Mouse (Mus musculus) embryonic facial prominence, embryonic 14.5 days (tissue): Measurements from ENCODE around the gene Tmem117. TPM values are rescaled to one million over a fixed set of nuclear protein-coding genes. Genes with fewer than 3 reads are reported as not detected.
A peak's percentile ranks its signal among the peaks of the same experiment; 100 is the strongest.

Experiments
- ATAC-seq: fragments of 200-750 bp; cut with Nextera tagmentation; 2 replicates; pipeline ENCODE4 v1.8.0; 2017; ENCODE audit warnings: low read depth, moderate number of reproducible peaks, moderate TSS enrichment
- DNase-seq: peaks from one replicate; pipeline ENCODE4 v3.0.0-alpha.2; 2015; ENCODE audit warnings: low spot score
- H3K27ac ChIP-seq: fragments of 300-500 bp; sonication (generic); replicated peaks from 2 replicates; pipeline ENCODE4 v1.5.1; 2014; ENCODE audit warnings: low read depth, mild to moderate bottlenecking, low read length, moderate library complexity
- H3K27me3 ChIP-seq: fragments of 300-500 bp; sonication (generic); replicated peaks from 2 replicates; pipeline ENCODE4 v1.6.1; 2014; ENCODE audit warnings: low read length; ENCODE audit not compliant: control insufficient read depth, insufficient read depth
- H3K36me3 ChIP-seq: fragments of 300-500 bp; sonication (generic); 2 replicates; pipeline ENCODE4 v1.6.1; 2014; ENCODE audit warnings: low read length, mixed read lengths; ENCODE audit not compliant: control insufficient read depth, insufficient read depth
- H3K4me1 ChIP-seq: fragments of 300-500 bp; sonication (generic); 2 replicates; pipeline ENCODE4 v1.6.1; 2014; ENCODE audit warnings: antibody characterized with exemption, low read length; ENCODE audit not compliant: control insufficient read depth, insufficient read depth
- H3K4me2 ChIP-seq: fragments of 300-500 bp; sonication (generic); 2 replicates; pipeline ENCODE4 v1.6.1; 2014; ENCODE audit warnings: low read depth, mild to moderate bottlenecking, low read length, moderate library complexity, mixed read lengths
- H3K4me3 ChIP-seq: fragments of 300-500 bp; sonication (generic); 2 replicates; pipeline ENCODE4 v1.5.1; 2014; ENCODE audit warnings: low read depth, mild to moderate bottlenecking, low read length
- H3K9ac ChIP-seq: fragments of 300-500 bp; sonication (generic); 2 replicates; pipeline ENCODE4 v1.6.1; 2014; ENCODE audit warnings: low read depth, mild to moderate bottlenecking, low read length, moderate library complexity, mixed read lengths
- H3K9me3 ChIP-seq: fragments of 300-500 bp; sonication (generic); 2 replicates; pipeline ENCODE4 v1.6.1; 2016; ENCODE audit warnings: low read length; ENCODE audit not compliant: control insufficient read depth
- WGBS: fragments of 180-500 bp; shearing (Covaris S2); extraction: QIAGEN DNeasy Blood & Tissue Kit; methylation state at CpG from one replicate; pipeline ENCODE4 v1.1.7; 2014; 5-methylcytosine and 5-hydroxymethylcytosine counted together
- polyA plus RNA-seq: library from polyadenylated mRNA; unstranded; fragments of >200 nt; fragmentation: Nextera tagmentation; extraction: Ambion mirVana; gene quantifications from 2 replicates; pipeline ENCODE4 v1.2.1, GENCODE M21; 2014

The Tmem117 gene
- polyA plus RNA-seq = 9.6 and 11.1 TPM in 2 replicates

DNA sequence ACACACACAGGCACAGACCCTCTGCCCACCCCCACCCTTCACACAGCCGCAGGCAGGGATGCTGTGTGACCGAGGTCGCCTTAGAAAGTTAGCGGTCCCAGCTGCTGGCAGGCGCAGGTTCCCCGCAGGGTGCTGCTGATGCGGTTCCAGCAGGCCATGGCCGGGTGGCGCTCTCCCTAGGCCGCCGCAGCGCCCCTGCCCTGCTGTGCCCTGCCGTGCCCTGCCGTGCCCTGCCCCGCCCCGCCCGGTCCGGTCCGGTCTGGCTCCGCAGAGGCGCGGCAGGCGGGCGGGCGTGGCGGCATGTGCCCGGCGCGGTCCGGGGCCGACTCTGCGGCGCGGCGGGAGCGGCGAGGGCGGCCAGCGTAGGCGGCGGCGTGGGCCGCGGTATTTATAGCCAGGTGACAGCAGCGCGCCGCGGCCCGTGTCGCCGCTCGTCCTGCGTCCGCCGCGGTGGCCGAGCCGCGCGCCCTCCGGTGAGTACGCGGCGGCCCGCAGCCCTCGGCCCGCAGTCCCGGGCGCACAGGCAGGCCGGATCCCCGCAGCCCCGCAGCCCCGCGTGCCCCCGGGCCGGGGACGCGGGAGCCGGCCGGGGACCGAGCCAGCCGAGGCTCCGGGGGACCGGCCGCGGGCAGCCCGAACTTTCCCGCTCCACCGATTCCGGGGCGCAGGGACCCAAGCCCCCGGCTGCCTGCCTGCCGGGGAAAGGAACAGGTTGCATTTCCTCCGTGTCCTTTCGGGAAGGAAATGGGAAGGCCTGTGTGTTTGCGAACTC is at the start of gene Tmem117:
Gene Tmem117 (plus strand): TSS at position 403 of the 772 bp plus-strand sequence.
- Histone ChIP-seq H3K27ac (no peak within 1 kb of the TSS), H3K27me3 (peaks cover 13% of the 10 kb centered on the region), H3K4me3 (peak within 1 kb of the TSS; percentile 67), H3K9ac (peak within 1 kb of the TSS; percentile 78), H3K9me3 (no peaks in the 10 kb centered on the region), H3K4me1 (no peaks in the 10 kb centered on the region), H3K36me3 (no peaks in the 10 kb centered on the region), H3K4me2 (peak within 1 kb of the TSS; percentile 100)
- under 1% methylated on average over 32 of the region's 96 CpGs for WGBS
- ATAC-seq (peak; percentile 89), DNase-seq (peak; percentile 23)

DNA sequence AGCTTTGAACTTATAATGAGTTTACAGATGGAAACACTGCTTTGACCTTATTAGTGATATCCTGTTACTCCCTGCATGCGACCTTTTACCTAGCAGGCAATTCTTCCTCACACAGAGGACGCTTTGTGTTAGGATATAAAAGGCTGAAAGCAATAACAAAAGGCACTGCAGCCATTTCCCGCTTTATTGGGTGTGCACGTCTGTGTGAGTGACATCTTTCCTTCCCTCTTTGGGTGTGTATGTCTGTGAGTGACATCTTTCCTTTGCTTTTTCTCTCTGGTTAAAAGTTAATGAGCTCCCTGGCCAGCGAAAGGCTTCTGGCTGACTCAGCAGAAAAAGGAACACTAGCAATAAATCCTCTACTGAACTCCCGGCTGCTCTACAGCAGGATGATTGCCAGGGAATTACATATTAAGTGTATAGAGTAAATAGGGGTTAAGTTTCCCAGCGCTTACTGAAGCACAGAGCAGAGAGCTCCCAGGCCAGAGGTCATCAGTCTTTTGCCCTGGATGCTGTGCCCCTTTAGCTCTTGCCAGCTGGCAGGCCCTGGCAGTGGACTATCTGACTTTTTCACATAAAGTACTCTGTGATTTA is 46.9 kb upstream of the Tmem117 start:
- Histone ChIP-seq H3K4me2 (no peak overlapping the region), H3K9ac (no peak overlapping the region), H3K4me1 (no peaks in the 10 kb centered on the region), H3K27me3 (no peaks in the 10 kb centered on the region), H3K9me3 (no peaks in the 10 kb centered on the region), H3K27ac (no peak overlapping the region), H3K36me3 (peaks cover 80% of the 10 kb centered on the region), H3K4me3 (no peak overlapping the region)
- 65% methylated on average over 7 of the region's 7 CpGs for WGBS
- ATAC-seq (no peak), DNase-seq (no peak)

- no peak for DNase-seq
- Histone ChIP-seq H3K4me2 (no peak overlapping the region), H3K4me3 (no peak overlapping the region), H3K36me3 (peaks cover 78% of the 10 kb centered on the region), H3K4me1 (peaks cover 1% of the 10 kb centered on the region; the same call in 1 of the 2 replicates), H3K27ac (no peak overlapping the region), H3K9ac (no peak overlapping the region), H3K27me3 (no peaks in the 10 kb centered on the region), H3K9me3 (no peaks in the 10 kb centered on the region)
- WGBS = 74% methylated on average over 10 of the region's 10 CpGs
- ATAC-seq = no peak
Observed at GRCm38 (mm10) chr15:94583153-94583552, 45.9 kb upstream of the Tmem117 start.

DNA sequence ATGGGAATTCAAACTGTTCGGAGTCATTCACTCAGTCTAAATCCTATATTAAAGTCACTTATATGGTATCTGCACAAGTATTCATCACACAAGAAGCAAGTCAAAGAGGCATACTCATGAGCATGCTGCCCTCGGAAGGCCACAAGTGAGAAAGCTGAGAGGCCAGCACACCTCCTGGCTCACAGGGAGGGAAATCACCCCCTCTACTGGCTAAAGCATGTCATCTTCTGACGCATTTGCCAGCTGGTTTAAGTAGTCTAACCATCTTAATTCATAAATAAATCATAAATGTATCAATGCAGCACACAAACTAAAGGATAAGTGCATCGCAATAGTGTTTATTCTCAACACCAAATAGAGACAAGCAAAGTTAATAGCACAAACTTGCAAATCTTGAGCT is 44.3 kb upstream of the Tmem117 start:
- Histone ChIP-seq H3K4me1 (peaks cover 4% of the 10 kb centered on the region; the same call in 1 of the 2 replicates), H3K4me2 (no peak overlapping the region), H3K9ac (no peak overlapping the region), H3K27me3 (no peaks in the 10 kb centered on the region), H3K36me3 (peaks cover 66% of the 10 kb centered on the region), H3K9me3 (no peaks in the 10 kb centered on the region), H3K4me3 (no peak overlapping the region), H3K27ac (no peak overlapping the region)
- WGBS = 88% methylated on average over 4 of the region's 4 CpGs
- DNase-seq (no peak), ATAC-seq (no peak)

DNA sequence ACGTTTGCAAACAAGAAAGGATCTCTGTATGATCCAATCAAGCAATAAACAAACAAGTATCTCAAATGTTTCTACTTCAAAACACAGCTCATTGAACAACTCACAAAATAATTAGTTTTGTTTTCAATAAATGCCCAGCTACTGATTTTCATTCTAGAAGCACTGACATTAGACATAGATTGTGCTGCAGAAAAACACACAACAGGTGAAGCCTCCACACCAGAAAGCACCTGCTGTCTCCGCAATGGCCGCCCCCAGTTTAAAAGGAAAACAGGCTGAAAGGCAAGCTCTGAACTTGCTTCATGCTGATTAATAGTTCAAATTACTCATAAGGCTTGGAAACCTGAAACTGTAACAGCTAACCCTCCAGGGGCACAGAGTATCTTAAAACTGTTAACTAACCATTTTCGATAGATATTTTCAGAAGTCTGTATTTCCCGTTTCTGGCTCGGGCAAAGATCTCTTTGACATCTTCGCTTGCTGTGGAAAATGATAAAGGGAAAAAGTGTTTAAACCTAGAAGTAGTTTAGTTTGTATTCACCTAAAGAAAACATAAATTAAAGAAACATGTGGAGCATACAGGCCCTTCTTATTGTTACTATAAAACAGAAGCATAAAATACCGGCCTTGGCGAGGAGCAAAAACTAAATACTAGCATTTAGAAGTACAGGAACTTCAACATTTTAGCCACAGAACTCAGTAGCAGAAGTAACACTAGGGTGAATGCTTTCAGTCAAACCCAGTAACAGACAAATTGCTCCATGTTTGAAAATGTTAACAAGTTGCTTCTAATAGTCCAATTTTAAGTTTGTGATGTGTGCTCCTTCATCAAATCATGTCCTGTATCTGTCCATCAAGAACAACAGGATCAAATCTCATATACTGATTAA is 41.0 kb upstream of the Tmem117 start:
- Histone ChIP-seq H3K27ac (no peak overlapping the region), H3K4me3 (peak overlapping the region; percentile 99), H3K9ac (peak overlapping the region; percentile 93; the same call in 1 of the 2 replicates), H3K27me3 (no peaks in the 10 kb centered on the region), H3K36me3 (peaks cover 35% of the 10 kb centered on the region), H3K4me1 (peaks cover 4% of the 10 kb centered on the region; the same call in 1 of the 2 replicates), H3K9me3 (no peaks in the 10 kb centered on the region), H3K4me2 (peak overlapping the region; percentile 56)
- DNase-seq (no peak), ATAC-seq (no peak)
- WGBS = 75% methylated on average over 9 of the region's 9 CpGs

DNA sequence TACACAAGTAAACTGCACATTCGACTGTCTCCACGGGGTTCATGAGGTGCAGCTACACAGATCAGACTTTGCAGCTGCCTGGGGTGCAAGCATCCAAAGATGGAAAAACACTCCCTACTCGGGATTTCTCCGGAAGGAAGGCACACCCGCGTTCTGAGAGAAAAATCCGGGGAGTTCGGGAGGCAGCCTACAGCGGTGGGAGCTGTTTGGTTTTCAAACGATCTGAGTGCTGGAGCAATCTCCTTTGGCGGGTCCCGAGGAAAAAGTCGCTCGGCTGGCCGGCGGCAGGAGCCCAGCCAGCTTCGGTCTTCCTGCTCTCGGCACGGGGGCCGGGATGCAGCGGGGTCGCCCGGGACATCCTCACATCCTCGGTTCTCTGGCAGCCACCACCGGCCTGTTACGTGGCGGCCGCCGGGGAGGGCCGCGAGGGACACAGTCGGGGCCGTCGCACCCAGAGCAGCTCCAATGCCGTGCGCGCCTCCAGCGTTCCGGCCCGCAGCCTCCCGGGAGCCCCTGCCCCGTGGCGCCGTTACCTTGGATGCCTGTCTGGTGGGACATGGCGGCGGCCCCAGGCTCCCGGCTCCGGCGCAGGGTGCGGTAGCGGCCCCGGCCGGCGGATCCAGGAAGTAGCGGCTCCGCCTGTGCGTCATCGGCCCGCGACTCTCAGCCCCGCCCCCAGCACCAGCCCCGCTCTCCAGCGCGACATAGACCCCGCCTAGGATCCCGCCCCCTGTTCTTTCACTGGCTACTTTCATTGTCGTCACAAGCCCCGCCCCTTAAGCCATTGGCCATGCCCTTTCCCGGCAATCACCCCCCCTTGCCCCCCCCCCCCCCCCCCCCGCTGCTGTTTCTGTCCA is 39.6 kb upstream of the Tmem117 start, which contains the start of gene Twf1:
Gene Twf1 (minus strand): TSS at position 671 of the 857 bp plus-strand sequence.
- Histone ChIP-seq H3K4me1 (peaks cover 4% of the 10 kb centered on the region; the same call in 1 of the 2 replicates), H3K9ac (peak within 1 kb of the TSS; percentile 93), H3K9me3 (no peaks in the 10 kb centered on the region), H3K36me3 (peaks cover 22% of the 10 kb centered on the region), H3K4me2 (peak within 1 kb of the TSS; percentile 59), H3K27ac (peak within 1 kb of the TSS; percentile 77), H3K27me3 (no peaks in the 10 kb centered on the region), H3K4me3 (peak within 1 kb of the TSS; percentile 99)
- ATAC-seq (peak; percentile 99), DNase-seq (peak; percentile 99)
- WGBS = under 1% methylated on average over 23 of the region's 70 CpGs

DNA sequence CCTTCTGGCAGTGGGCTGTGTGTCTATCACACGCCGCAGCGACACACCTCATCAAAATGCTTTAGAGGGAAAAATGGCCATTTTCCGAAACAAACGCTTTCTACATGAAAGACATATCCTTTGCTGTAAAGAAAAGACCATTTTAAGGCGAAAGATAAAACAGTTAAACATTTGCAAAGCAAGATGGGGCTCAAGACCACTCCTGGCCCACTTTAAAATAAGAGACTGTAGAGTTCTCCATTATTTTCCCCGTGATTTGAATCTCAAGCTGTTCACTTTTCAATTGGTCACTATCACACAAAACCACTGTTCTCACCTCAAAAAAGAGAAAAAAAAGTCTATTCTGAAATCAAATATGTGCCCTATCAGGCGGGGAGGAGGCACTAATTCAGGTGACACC is 38.9 kb upstream of the Tmem117 start:
- Histone ChIP-seq H3K9me3 (no peaks in the 10 kb centered on the region), H3K4me2 (peak overlapping the region; percentile 59), H3K27ac (no peak overlapping the region; the same call in 1 of the 2 replicates), H3K36me3 (peaks cover 15% of the 10 kb centered on the region), H3K4me3 (peak overlapping the region; percentile 99), H3K27me3 (no peaks in the 10 kb centered on the region), H3K9ac (peak overlapping the region; percentile 93), H3K4me1 (peaks cover 4% of the 10 kb centered on the region; the same call in 1 of the 2 replicates)
- peak; percentile 2; the same call in 1 of the 2 replicates for ATAC-seq
- WGBS = 12% methylated on average over 8 of the region's 8 CpGs
- DNase-seq = no peak
